Mouse (Mus musculus) frontal cortex, adult 2 months (tissue): ENCODE measurements around the gene Gpsm2. TPM values are rescaled to one million over a fixed set of nuclear protein-coding genes. Genes with fewer than 3 reads are reported as not detected.
"Not testable (repeated sequence)": the region's sequence is repeated elsewhere in the genome, so short reads cannot be mapped to it uniquely, and the experiment has no call there.

ENCODE experiments used
- DNase-seq, 2 experiments: peaks; one replicate each; pipeline ENCODE4 v3.0.0; 2022; ENCODE audit warnings: low spot score in 1 of 2; ENCODE audit errors: extremely low spot score in 1 of 2
- polyA plus RNA-seq: library from polyadenylated mRNA; depleted of rRNA; stranded (reverse); fragments of >200 nt; gene quantifications from 2 replicates; pipeline ENCODE4 v1.2.3, GENCODE M21; 2012

The Gpsm2 gene
- polyA plus RNA-seq, 1 experiment, result 13.7 TPM

DNA sequence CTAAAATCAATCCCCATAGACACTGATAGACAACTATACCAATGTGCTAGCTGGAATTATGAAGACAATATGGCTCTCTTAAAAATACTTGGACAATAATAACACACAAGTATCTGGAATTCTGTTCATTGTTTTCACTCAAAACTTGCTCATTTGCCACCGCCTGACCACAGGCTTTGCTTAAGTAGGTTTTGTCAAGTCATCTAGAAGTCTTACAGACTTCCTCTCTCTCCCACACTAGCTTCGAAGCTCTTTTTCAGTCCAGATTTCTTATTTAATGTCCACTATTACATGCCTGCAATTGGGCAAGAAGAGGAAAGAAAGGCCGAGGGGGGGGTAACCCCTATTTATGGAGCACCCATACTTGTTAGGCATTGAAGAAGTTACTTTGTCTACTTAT lies 5.7 kb upstream of the Gpsm2 start:
- no peak for DNase-seq

GRCm38 (mm10) chr3:108727344-108727743 lies 5.2 kb upstream of the Gpsm2 start:
- no peak for DNase-seq

DNA sequence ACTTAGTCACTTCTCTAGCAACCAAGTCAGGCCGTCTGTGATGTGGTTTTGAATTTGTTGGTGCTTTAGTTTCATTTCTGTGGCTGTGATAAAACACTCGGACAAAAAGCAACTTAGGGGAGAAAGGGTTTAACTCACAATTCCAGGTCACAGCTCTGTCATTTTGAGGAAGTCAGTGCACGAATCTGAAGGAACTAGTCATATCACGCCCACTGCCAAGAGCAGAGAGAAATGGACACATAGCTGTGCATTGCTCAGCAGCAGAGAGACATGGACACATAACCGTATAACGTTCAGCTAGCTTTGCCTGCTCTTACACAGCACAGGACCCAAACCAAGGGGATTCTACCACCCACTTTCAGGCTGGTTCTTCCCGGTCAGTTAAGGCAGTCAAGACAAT lies 4.3 kb upstream of the Gpsm2 start:
- no peak for DNase-seq

GRCm38 (mm10) chr3:108721076-108721991 lies 775 bp downstream of the Gpsm2 start:
- peak in 1 of 2 experiments; percentile 56 for DNase-seq

- no peak for DNase-seq
These were observed 2.3 kb downstream of the Gpsm2 start for GRCm38 (mm10) chr3:108719761-108720160.

GRCm38 (mm10) chr3:108719357-108719756 lies 2.8 kb downstream of the Gpsm2 start:
- DNase-seq, result no peak

DNA sequence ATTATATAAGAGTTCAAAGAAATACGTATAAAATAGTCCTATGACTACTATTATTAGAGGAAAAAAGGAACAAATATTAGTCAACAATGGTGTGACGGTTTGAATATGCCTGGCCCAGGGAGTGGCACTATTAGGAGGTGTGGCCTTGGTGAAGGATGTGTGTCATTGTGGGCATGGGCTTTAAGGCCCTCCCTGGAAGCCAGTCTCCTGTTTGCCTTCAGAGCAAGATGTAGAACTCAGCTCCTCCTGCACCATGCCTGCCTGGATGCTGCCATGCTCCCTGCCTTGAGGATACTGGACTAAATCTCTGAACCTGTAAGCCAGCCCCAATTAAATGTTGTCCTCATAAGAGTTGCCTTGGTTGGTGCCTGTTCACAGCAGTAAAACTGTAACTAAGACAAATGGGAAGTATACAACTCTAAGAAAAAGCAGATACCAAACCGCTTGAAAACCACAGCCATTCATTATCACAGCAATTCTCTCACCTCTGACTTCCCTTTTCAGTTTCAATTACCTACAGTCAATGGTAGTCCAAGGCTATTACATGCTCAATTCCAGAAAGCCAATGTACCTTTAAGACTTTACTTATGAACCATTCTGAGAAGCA lies 4.1 kb downstream of the Gpsm2 start:
- DNase-seq, result no peak

- no peak for DNase-seq
These were observed 7.3 kb downstream of the Gpsm2 start for GRCm38 (mm10) chr3:108714837-108715236.

DNA sequence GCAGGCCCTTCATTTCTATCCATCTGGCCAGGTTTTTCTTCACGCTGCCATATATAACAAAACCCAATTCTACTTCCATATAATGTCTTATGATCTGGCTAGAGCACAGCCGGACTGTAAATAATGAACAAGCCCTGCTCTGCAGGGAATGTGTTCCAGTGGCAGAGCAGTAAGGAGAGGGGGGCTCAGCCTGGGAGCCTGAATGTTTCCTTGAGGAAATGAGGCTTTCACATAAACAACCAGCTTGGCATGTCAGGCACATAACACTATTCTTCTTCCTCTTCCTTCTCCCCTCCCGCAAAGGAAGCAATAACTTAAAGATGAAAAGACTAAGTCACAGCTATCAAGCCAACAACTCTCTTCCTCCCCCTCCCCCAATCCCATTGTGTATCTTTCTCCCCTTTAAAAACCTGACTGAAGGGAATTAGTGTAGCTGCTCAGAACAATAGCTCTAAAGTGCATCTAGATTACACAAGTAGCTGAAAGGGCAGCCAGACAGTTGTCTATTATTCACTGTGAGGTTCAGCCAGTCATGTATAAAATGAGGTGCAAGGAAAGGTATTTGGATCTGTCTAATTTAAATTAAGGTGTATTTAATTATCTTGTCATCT lies 8.9 kb downstream of the Gpsm2 start:
- DNase-seq, result no peak

DNA sequence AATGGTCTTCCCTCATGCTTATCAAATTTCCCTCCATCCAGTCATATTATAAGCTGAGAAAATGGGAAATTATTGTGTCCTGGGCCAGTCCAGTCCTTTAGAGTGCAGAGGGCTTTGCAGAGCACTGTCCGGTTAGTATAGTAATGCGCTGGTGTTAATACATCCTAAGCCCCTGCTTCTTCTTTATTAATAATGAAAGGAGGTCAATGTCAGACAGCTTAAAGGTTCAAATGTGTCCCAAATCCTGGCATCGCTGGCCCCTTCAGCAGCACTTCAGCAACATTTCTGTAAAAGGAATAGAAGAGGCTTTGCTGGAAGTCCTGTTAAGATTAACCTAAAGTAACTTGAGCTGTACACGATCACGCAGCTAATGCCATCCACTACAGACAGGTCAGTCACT lies 10.8 kb downstream of the Gpsm2 start:
- no peak for DNase-seq

DNA sequence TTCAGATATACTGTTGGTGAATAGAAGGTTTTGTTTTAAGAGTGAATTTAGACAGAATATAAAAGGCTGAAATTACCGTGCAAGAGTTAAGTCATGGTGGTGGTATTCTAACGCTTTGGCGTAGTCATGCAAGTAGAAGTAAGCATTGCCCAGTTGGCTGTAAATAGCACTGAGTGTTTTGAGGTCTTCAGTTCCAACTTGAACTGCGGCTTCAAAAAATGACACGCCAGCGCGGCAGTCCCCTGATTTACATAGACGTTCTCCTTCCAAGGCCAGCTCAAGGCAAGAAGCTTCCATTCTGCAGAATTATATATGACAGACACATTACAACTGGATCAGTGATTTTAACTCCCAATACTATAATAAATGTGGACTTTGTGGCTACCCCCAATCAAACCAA lies 19.3 kb downstream of the Gpsm2 start:
- DNase-seq, result no peak

DNA sequence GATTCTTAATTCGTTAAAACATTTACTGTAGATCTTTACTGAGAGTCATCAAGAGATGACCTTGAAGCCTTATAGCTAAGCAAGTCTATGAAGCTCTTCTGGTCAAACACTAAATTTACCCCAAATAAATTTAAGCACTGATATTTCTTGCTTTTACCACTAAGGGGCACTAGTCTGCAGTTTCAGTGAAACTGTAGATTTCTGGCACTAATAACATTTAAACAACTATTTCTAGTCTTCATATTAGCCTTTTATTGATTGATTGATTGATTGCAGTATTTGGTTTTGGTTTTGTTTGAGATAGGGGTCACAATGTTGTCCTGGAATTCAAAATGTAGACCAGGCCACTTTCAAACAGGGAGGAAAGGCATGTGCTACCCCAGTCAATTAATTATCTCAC lies 20.9 kb downstream of the Gpsm2 start:
- DNase-seq, result peak in 1 of 2 experiments; percentile 40

- no peak for DNase-seq
These were observed 22.3 kb downstream of the Gpsm2 start for GRCm38 (mm10) chr3:108699786-108700185.

DNA sequence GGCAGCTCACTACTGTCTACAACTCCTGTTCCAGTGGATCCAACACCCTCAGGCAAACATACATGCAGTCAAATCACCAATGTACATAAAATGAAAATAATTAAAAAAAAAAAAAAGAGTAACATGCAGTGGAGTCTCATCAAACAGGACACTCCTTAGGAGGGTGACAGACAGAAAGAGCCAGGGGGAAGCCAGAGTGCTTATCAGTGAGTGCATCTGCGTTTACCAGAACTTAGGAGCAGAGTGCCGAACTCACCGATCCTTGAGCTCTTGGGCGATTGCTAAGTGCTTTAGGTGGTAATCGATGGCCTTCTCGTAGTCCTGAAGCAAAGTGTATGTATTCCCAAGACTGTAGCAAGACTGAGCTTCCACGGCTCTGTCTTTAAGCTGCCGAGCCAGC lies 23.4 kb downstream of the Gpsm2 start:
- DNase-seq, result no peak

DNA sequence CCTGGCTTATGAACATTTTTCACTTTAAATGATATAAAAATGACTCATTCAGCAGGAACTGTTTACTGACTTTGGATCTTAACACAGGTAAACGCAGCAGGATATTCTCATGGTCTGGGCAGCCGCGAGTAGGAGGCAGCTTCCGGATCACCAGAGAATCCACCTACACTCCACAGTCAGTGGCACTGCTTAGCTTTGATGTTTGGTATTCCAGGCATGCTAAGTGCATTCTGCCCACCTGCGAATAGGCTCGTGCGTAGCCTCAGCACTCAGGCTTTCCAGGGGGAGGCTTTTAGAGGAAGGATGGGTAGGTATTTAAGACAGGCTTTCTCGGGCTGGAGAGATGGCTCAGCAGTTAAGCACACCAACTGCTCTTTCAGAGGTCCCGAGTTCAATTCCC lies 27.8 kb downstream of the Gpsm2 start:
- DNase-seq, result peak in 1 of 2 experiments; percentile 31

DNA sequence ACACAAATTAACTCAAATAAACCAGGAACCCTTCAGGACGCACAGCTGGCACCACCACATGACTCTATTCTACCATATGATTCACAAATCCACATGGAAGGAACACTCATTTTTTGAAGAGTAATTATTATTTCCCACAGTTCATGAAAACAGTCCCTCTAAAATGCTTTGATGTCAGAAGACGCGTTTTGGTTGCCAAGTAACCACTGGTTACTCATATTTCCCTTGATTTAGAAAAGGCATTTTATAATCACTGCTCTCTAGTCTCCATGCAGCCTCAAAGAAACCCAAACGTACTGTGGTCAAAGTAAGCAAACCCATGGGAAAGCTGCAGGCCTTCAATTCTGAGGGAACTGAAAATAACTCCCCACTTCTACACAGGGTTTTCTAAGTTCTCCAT lies 32.1 kb downstream of the Gpsm2 start:
- peak in 1 of 2 experiments; percentile 13 for DNase-seq

GRCm38 (mm10) chr3:108689446-108689845 lies 32.7 kb downstream of the Gpsm2 start:
- no peak for DNase-seq

DNA sequence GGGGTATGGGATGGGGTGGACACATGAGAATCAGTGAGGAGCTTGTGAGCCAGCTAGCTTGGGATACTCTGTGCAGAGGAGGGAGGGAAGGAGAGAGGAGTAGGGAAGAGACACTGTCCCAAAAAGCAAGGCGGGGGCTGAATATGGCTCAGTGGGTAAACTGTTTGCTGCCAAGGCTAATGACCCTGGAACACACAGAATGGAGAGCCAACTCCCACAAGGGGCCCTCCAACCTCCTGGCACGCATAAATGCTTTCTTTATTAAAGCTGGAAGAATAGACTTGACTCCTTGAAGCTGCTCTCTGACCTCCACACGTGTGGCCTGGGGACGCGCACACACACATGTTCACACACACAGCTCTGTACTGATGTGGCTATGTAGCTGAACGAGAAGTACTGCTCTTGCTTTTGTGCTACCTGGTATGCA lies 33.1 kb downstream of the Gpsm2 start:
- no peak for DNase-seq

DNA sequence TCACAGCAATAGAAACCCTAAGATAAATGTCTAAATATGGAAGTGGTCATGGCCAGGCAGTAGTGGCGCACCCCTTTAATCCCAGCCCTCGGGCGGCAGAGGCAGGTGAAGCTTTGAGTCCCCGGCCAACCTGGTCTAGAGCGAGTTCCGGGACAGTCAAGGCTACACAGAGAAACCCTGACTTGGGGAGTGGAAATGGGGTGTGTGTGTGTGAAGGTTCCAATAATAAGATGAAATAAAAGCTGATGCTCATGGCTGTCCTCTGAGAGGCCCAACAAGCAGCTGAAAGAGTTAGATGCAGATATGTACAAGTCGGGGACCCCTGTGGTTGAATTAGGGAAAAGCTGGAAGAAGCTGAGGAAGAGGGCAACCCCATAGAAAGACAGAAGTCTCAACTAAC lies 36.4 kb downstream of the Gpsm2 start:
- no peak for DNase-seq

DNA sequence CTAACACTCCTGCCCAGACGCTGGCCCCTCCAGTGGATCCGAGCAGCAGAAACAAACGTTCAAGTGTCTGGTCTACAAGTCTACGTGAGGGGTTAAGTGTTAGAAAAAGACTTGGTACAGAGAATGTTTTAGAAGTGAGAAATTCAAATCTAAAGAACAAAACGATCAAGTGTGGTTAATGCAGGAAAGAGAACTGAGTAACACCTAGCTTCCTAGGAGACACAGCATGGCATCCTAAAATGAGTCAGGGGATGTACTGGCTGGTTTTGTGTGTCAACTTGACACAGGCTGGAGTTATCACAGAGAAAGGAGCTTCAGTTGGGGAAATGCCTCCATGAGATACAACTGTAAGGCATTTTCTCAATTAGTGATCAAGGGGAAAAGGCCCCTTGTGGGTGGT lies 38.5 kb downstream of the Gpsm2 start:
- not testable (repeated sequence) for DNase-seq

DNA sequence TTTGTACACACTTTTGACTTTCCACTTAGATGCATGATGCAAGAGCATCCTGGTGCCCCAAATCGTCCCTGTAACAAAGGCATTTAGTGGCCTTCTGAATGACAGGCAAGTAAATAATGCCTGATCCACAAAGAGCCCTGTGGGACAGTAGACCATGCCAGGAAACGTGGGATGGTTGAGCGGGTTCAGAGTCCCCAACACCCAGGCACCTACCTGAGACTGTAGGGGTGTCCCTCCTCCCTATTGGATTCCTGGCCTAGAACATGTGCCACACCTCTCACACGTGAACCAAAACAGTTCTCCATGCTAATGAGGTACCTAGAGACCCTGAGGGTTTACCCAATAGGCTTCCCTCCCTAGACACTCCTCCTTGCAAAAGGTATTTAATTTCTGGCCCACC lies 41.1 kb downstream of the Gpsm2 start:
- DNase-seq, result no peak

DNA sequence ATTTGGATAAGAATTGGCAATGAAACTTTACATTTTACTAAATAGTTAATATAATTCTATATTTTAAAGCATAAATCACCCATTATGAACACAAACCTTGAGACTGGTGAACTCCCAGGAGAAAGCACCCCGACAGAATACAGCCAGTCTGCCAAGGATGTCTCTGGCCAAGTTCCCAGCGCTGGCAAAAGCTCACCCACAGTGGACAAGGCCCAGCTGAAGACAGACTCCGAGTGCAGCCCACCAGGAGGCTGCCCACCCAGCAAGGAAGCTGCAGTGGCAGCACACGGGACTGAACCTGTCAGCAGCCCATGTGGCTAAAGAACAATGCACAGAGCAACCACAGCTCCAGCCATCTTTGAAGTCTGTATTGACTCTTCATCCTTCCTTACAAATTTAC lies 45.5 kb downstream of the Gpsm2 start:
- no peak for DNase-seq
